Mouse (Mus musculus) lung, embryonic 15.5 days (tissue): ENCODE measurements around the gene E130114P18Rik. TPM values are rescaled to one million over a fixed set of nuclear protein-coding genes. Genes with fewer than 3 reads are reported as not detected.

ENCODE experiments used
- polyA plus RNA-seq: library from polyadenylated mRNA; unstranded; fragments of >200 nt; fragmentation: Nextera tagmentation; extraction: Ambion mirVana; gene quantifications from 2 replicates; pipeline ENCODE4 v1.2.1, GENCODE M21; 2015

E130114P18Rik gene
- polyA plus RNA-seq, 1 experiment from 2014 or later, result 0.44 TPM

Other genes starting within 250 kb of the E130114P18Rik start
- gene Nfia, start 5.3 kb downstream of the E130114P18Rik start, polyA plus RNA-seq, result 44.8 and 50.2 TPM in 2 replicates